ENCODE assay signal across 8 mouse cellular contexts in the genomic region with DNA sequence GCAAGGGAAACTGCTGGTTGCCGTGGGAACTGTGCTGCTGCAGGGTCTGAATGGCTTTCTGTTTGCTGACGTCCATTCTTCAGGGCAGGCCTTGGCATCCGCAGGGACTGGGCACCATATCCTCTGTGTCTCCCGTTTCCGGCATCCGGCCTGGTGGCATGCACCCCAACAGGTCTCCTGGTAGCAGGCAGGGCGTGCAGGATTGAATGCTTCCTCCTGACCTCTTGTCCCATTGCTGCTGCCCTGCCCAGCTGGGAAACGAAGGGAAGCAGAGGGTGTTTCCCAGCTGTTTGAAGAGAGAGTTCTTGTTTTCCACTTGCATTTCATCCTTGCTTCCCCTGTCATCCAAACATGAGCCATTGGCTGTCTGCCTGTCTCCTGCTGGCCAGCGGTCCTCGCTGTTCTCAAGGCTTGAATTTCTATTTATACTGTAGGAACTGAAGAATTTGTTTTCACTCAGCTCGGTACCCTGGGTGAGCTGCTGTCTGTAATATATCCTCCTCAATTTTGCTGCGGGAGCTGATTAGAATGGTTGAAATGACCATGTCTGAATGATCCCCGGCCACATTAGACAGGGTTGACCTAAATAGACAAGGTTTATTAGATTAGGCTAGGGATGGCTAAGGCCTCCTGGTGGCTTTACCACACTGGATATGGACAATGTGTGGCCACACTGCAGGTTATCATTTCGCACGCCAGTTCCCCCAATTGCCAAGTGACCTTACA.
DNase-seq lines count a peak whose midpoint lies in the region; ATAC-seq and TF ChIP-seq lines count a peak whose summit lies in the region.

No protein-coding gene starts in this region.

- WGBS in heart, embryonic 10.5 days, result 68% methylated on average over 15 of the region's 15 CpGs
- WGBS in midbrain, postnatal 0 days, result 16% methylated on average over 15 of the region's 15 CpGs

- no peak; the same call in 1 of the 2 replicates for TF ChIP-seq CTCF in midbrain, postnatal 0 days (IDR thresholded peaks at IDR 0.05)

- no peaks in the 10 kb centered on the region for H3K27me3 ChIP-seq in heart, embryonic 10.5 days (ENCODE audit: insufficient read depth, poor library complexity, severe bottlenecking)
- H3K27me3 ChIP-seq in midbrain, postnatal 0 days (ENCODE audit: insufficient read depth, low read length), result no peaks in the 10 kb centered on the region

- no peaks in the 10 kb centered on the region for H3K36me3 ChIP-seq in heart, embryonic 10.5 days
- no peaks in the 10 kb centered on the region for H3K36me3 ChIP-seq in midbrain, postnatal 0 days (ENCODE audit: insufficient read depth, low read length)

- peak; percentile 89 to 93 for DNase-seq in heart, adult 18-20 months
- DNase-seq in heart, embryonic 10.5 days (ENCODE audit: low spot score), result no peak
- DNase-seq in cerebellum, postnatal 4 days (ENCODE audit: low spot score in 2 of 2), result peak; percentile 38 to 59
- DNase-seq in gastrocnemius, postnatal 4 days (ENCODE audit: low spot score in 2 of 2), result peak; percentile 38 to 77
- peak; percentile 67 for DNase-seq in kidney, adult 11 months
- DNase-seq in left cerebral cortex, adult 8-10 months (ENCODE audit: low spot score in 2 of 2), result peak; percentile 56 to 89
- DNase-seq in midbrain, postnatal 0 days (ENCODE audit: low spot score), result peak; percentile 88
- no peak for DNase-seq in T-cell, adult 2 months (ENCODE audit: low spot score)

- no peak overlapping the region for H3K9ac ChIP-seq in midbrain, postnatal 0 days (replicated peaks; ENCODE audit: low read length, poor library complexity, severe bottlenecking)

- H3K4me1 ChIP-seq in heart, embryonic 10.5 days, result peaks cover 4% of the 10 kb centered on the region; the same call in 1 of the 2 replicates
- H3K4me1 ChIP-seq in midbrain, postnatal 0 days (ENCODE audit: insufficient read depth, low read length), result peaks cover 14% of the 10 kb centered on the region; the same call in 1 of the 2 replicates

- peak; percentile 94 for ATAC-seq in midbrain, postnatal 0 days (ENCODE audit: low FRiP score)

- H3K9me3 ChIP-seq in heart, embryonic 10.5 days, result no peaks in the 10 kb centered on the region
- no peaks in the 10 kb centered on the region for H3K9me3 ChIP-seq in midbrain, postnatal 0 days (ENCODE audit: low read length)

- no peak overlapping the region for H3K27ac ChIP-seq in heart, embryonic 10.5 days
- H3K27ac ChIP-seq in midbrain, postnatal 0 days (ENCODE audit: low read depth, low read length), result peak overlapping the region; percentile 73

- H3K4me2 ChIP-seq in midbrain, postnatal 0 days (ENCODE audit: low read depth, low read length, poor library complexity, severe bottlenecking), result no peak overlapping the region

- H3K4me3 ChIP-seq in heart, embryonic 10.5 days, result no peak overlapping the region
- H3K4me3 ChIP-seq in midbrain, postnatal 0 days (ENCODE audit: low read depth, low read length), result no peak overlapping the region

Comparison
In these comparisons a context has a peak if more than half of its experiments do, and no peak if none do; other contexts are left out.
1. DNase-seq: peak in heart, adult 18-20 months (2 of 2), cerebellum, postnatal 4 days (2 of 2), gastrocnemius, postnatal 4 days (2 of 2), kidney, adult 11 months (single experiment), left cerebral cortex, adult 8-10 months (2 of 2) and midbrain, postnatal 0 days (single experiment); none in heart, embryonic 10.5 days (single experiment) and T-cell, adult 2 months (single experiment).